22 mouse cellular contexts compared by ENCODE assay signal in genomic region chr3:15053968-15054367, GRCm38 (mm10).
DNase-seq lines count a peak whose midpoint lies in the region; ATAC-seq and TF ChIP-seq lines count a peak whose summit lies in the region.
"Had no signal": no experiment of that assay in that cellular context is flagged by ENCODE, and none has a peak within 500 bp of the region (broad histone marks: within the 10 kb centered on the region; RNA-seq: fewer than 3 reads in every experiment).

No protein-coding gene starts in this region.

- TF ChIP-seq POLR2A in myocyte (IDR thresholded peaks at IDR 0.05; ENCODE audit: insufficient read length, low read depth): no peak

- no peak overlapping the region for H3K9ac ChIP-seq in intestine, postnatal 0 days (ENCODE audit: low read depth, low read length)
- no peak overlapping the region for H3K9ac ChIP-seq in intestine, embryonic 16.5 days (ENCODE audit: low read depth, low read length)
- H3K9ac ChIP-seq in neural tube, embryonic 11.5 days (ENCODE audit: low read length): no peak overlapping the region
- peak overlapping the region; percentile 40; the same call in 1 of the 2 replicates for H3K9ac ChIP-seq in ES-E14 (ENCODE audit: insufficient read depth, low read depth, low read length, poor library complexity, severe bottlenecking)
- H3K9ac ChIP-seq: forebrain, embryonic 12.5 days; hindbrain, embryonic 15.5 days; intestine, embryonic 15.5 days; limb, embryonic 15.5 days; liver, embryonic 15.5 days; midbrain, embryonic 12.5 days had no signal

- H3K36me3 ChIP-seq in intestine, postnatal 0 days (ENCODE audit: control insufficient read depth, insufficient read depth): no peaks in the 10 kb centered on the region
- H3K36me3 ChIP-seq in intestine, embryonic 16.5 days (ENCODE audit: control insufficient read depth, insufficient read depth, low read length): no peaks in the 10 kb centered on the region
- H3K36me3 ChIP-seq in neural tube, embryonic 11.5 days (ENCODE audit: control insufficient read depth, insufficient read depth, low read length): no peaks in the 10 kb centered on the region
- no peaks in the 10 kb centered on the region; the same call in 1 of the 2 replicates for H3K36me3 ChIP-seq in ES-E14 (ENCODE audit: control insufficient read depth, insufficient read depth, low read length, poor library complexity, severe bottlenecking)
- H3K36me3 ChIP-seq in myocyte (ENCODE audit: control insufficient read depth, insufficient read depth): no peaks in the 10 kb centered on the region
- H3K36me3 ChIP-seq: forebrain, embryonic 12.5 days; hindbrain, embryonic 15.5 days; intestine, embryonic 15.5 days; limb, embryonic 15.5 days; liver, embryonic 15.5 days; midbrain, embryonic 12.5 days had no signal

- in situ Hi-C loops in ES-E14 (cut with MboI; ENCODE audit: low sequenced_read_pairs in 2 of 2, unreplicated experiment in 2 of 2): no loop called here

- no peak overlapping the region for H3K4me2 ChIP-seq in intestine, postnatal 0 days (replicated peaks; ENCODE audit: low read depth)
- no peak overlapping the region for H3K4me2 ChIP-seq in intestine, embryonic 16.5 days (ENCODE audit: low read depth, low read length)
- H3K4me2 ChIP-seq in neural tube, embryonic 11.5 days (ENCODE audit: low read depth): no peak overlapping the region
- peak overlapping the region; percentile 44 for H3K4me2 ChIP-seq in myocyte (ENCODE audit: low read depth)
- H3K4me2 ChIP-seq: forebrain, embryonic 12.5 days; hindbrain, embryonic 15.5 days; intestine, embryonic 15.5 days; limb, embryonic 15.5 days; liver, embryonic 15.5 days; midbrain, embryonic 12.5 days had no signal

- H3K4me3 ChIP-seq in intestine, postnatal 0 days (ENCODE audit: low read depth, low read length): no peak overlapping the region
- H3K4me3 ChIP-seq in intestine, embryonic 16.5 days (ENCODE audit: low read length): no peak overlapping the region
- H3K4me3 ChIP-seq in neural tube, embryonic 11.5 days (ENCODE audit: low read depth, low read length): no peak overlapping the region
- H3K4me3 ChIP-seq in ES-E14 (ENCODE audit: insufficient read depth in 1 of 2, low read depth in 1 of 2, low read length in 2 of 2, poor library complexity in 1 of 2, severe bottlenecking in 1 of 2) (no peak overlapping the region; a peak in 1 of 4 replicates), myocyte (no peak overlapping the region)
- H3K4me3 ChIP-seq: forebrain, embryonic 12.5 days; hindbrain, embryonic 15.5 days; intestine, embryonic 15.5 days; limb, embryonic 15.5 days; liver, embryonic 15.5 days; midbrain, embryonic 12.5 days had no signal

- H3K27me3 ChIP-seq in intestine, postnatal 0 days (replicated peaks; ENCODE audit: control insufficient read depth, insufficient read depth, low read length): no peaks in the 10 kb centered on the region
- H3K27me3 ChIP-seq in intestine, embryonic 16.5 days (replicated peaks; ENCODE audit: control insufficient read depth, insufficient read depth, low read length): no peaks in the 10 kb centered on the region
- no peaks in the 10 kb centered on the region for H3K27me3 ChIP-seq in neural tube, embryonic 11.5 days (ENCODE audit: control insufficient read depth, insufficient read depth, low read length)
- H3K27me3 ChIP-seq in myocyte (ENCODE audit: control insufficient read depth, insufficient read depth, insufficient read length): no peaks in the 10 kb centered on the region
- H3K27me3 ChIP-seq: forebrain, embryonic 12.5 days; hindbrain, embryonic 15.5 days; intestine, embryonic 15.5 days; limb, embryonic 15.5 days; liver, embryonic 15.5 days; midbrain, embryonic 12.5 days had no signal

- H3K79me2 ChIP-seq in myocyte (ENCODE audit: control insufficient read depth, insufficient read depth): no peaks in the 10 kb centered on the region

- DNase-seq in neural tube, embryonic 11.5 days (ENCODE audit: low spot score): peak; percentile 11
- no peak for DNase-seq in neural tube, embryonic 10.5 days (ENCODE audit: extremely low spot score, low spot score)
- no peak for DNase-seq in ES-E14 (ENCODE audit: low read depth, low spot score)
- DNase-seq in heart, adult 9 months (ENCODE audit: low spot score in 2 of 2): no peak
- DNase-seq in cerebellum, adult 9-10 months: no peak
- DNase-seq: adrenal gland, postnatal 14 days; cerebellum, adult 18-20 months; heart, adult 11 months; heart, postnatal 36 days; layer of hippocampus, postnatal 36 days; right cerebral cortex, postnatal 4 days had no signal

- WGBS in intestine, postnatal 0 days: 43% methylated on average over 3 of the region's 3 CpGs
- 58% methylated on average over 3 of the region's 3 CpGs for whole genome bisulfite sequencing in intestine, embryonic 16.5 days
- 67% methylated on average over 3 of the region's 3 CpGs for WGBS in neural tube, embryonic 11.5 days

- H3ac ChIP-seq in myocyte (ENCODE audit: control insufficient read depth, insufficient read length): no peak overlapping the region

- H3K27ac ChIP-seq in intestine, postnatal 0 days (ENCODE audit: low read depth, low read length): no peak overlapping the region
- no peak overlapping the region for H3K27ac ChIP-seq in intestine, embryonic 16.5 days (ENCODE audit: low read length)
- no peak overlapping the region for H3K27ac ChIP-seq in neural tube, embryonic 11.5 days (ENCODE audit: low read depth, low read length)
- H3K27ac ChIP-seq in ES-E14 (ENCODE audit: insufficient read depth, low read depth, low read length, poor library complexity, severe bottlenecking): peak overlapping the region; percentile 77; the same call in 1 of the 2 replicates
- H3K27ac ChIP-seq: forebrain, embryonic 12.5 days; hindbrain, embryonic 15.5 days; intestine, embryonic 15.5 days; limb, embryonic 15.5 days; liver, embryonic 15.5 days; midbrain, embryonic 12.5 days; stomach, postnatal 0 days had no signal

- no peaks in the 10 kb centered on the region for H3K9me3 ChIP-seq in intestine, postnatal 0 days (ENCODE audit: control insufficient read depth)
- H3K9me3 ChIP-seq in intestine, embryonic 16.5 days (ENCODE audit: control insufficient read depth, low read length): no peaks in the 10 kb centered on the region
- H3K9me3 ChIP-seq in neural tube, embryonic 11.5 days (ENCODE audit: control insufficient read depth, low read length): no peaks in the 10 kb centered on the region
- H3K9me3 ChIP-seq in ES-E14 (ENCODE audit: control insufficient read depth, insufficient read depth, low read depth, low read length): no peaks in the 10 kb centered on the region
- H3K9me3 ChIP-seq: forebrain, embryonic 12.5 days; intestine, embryonic 15.5 days; limb, embryonic 15.5 days; liver, embryonic 15.5 days had no signal

- 0 out of 2 replicates have a peak, but pooled peaks have one; percentile 22 for ATAC-seq in intestine, postnatal 0 days
- no peak for ATAC-seq in intestine, embryonic 16.5 days
- no peak for ATAC-seq in neural tube, embryonic 11.5 days (ENCODE audit: insufficient read depth, low FRiP score, low TSS enrichment)
- ATAC-seq: intestine, embryonic 15.5 days; lung, postnatal 0 days had no signal

- TF ChIP-seq CTCF in intestine, postnatal 0 days (IDR thresholded peaks at IDR 0.05; ENCODE audit: low read depth): no peak

- no peaks in the 10 kb centered on the region for H3K4me1 ChIP-seq in intestine, postnatal 0 days (replicated peaks; ENCODE audit: control insufficient read depth, insufficient read depth, low read length)
- no peaks in the 10 kb centered on the region for H3K4me1 ChIP-seq in intestine, embryonic 16.5 days (ENCODE audit: control insufficient read depth, insufficient read depth, low read length)
- H3K4me1 ChIP-seq in neural tube, embryonic 11.5 days (ENCODE audit: control insufficient read depth, insufficient read depth, low read length): no peaks in the 10 kb centered on the region
- H3K4me1 ChIP-seq in ES-E14 (ENCODE audit: control insufficient read depth in 2 of 2, insufficient read depth in 2 of 2, low read length in 2 of 2, poor library complexity in 1 of 2): peaks cover 0 to 13% of the 10 kb centered on the region in 2 experiments; a peak in 1 of 4 replicates
- H3K4me1 ChIP-seq: forebrain, embryonic 12.5 days; hindbrain, embryonic 15.5 days; intestine, embryonic 15.5 days; limb, embryonic 15.5 days; liver, embryonic 15.5 days; midbrain, embryonic 12.5 days had no signal

TF ChIP-seq in ES-E14, 5 proteins besides CTCF, POLR2A, EP300 and RAD21:
- TF ChIP-seq MAFK (IDR thresholded peaks at IDR 0.05; ENCODE audit: insufficient read depth, low read depth, low read length): 0 out of 2 replicates have a peak, but pooled peaks have one; percentile 32
- no peak for TF ChIP-seq HCFC1 (IDR thresholded peaks at IDR 0.05; ENCODE audit: borderline replicate concordance, insufficient read depth, low read length)

TF ChIP-seq in myocyte, 11 proteins besides CTCF, POLR2A, EP300 and RAD21:
- TF ChIP-seq TCF12 (IDR thresholded peaks at IDR 0.05; ENCODE audit: insufficient read depth, poor library complexity, severe bottlenecking): peak; percentile 68
- TF ChIP-seq TCF3 (IDR thresholded peaks at IDR 0.05; ENCODE audit: insufficient read length, low read depth): no peak
- no peak for TF ChIP-seq USF1 (IDR thresholded peaks at IDR 0.05; ENCODE audit: low read depth)
- TF ChIP-seq POLR2AphosphoS2 (IDR thresholded peaks at IDR 0.05; ENCODE audit: insufficient read length, low read depth): no peak
- TF ChIP-seq MAX (IDR thresholded peaks at IDR 0.05; ENCODE audit: low read depth): no peak
- TF ChIP-seq MYOG (IDR thresholded peaks at IDR 0.05; ENCODE audit: control insufficient read depth in 1 of 3, insufficient read depth in 1 of 3, insufficient read length in 2 of 3, low read depth in 2 of 3): peak in 1 of 3 experiments; percentile 93
- peak; percentile 64 to 89 (median 88) for TF ChIP-seq MYOD1 (IDR thresholded peaks at IDR 0.05; ENCODE audit: control insufficient read depth in 1 of 3, insufficient read length in 2 of 3, low read depth in 2 of 3)
- TF ChIP-seq REST (IDR thresholded peaks at IDR 0.05; ENCODE audit: insufficient read depth, insufficient read length): no peak
TF ChIP-seq in myocyte: peak in this region for 3.
